Mouse (Mus musculus) cerebellum, adult 18-20 months (tissue): ENCODE results near the gene Tnrc6b.

Experiments used
- DNase-seq, 2 experiments: peaks; one replicate each; pipeline ENCODE4 v3.0.0; 2021

Tnrc6b gene

GRCm38 (mm10) chr15:80742991-80743474, 31.9 kb downstream of the Tnrc6b start:
- DNase-seq: no peak

- DNase-seq: no peak
Measured at GRCm38 (mm10) chr15:80743606-80744005, 32.5 kb downstream of the Tnrc6b start.

GRCm38 (mm10) chr15:80744667-80745422, 33.7 kb downstream of the Tnrc6b start:
- DNase-seq: no peak

- DNase-seq: no peak
Measured at GRCm38 (mm10) chr15:80748979-80749378, 37.9 kb downstream of the Tnrc6b start.

GRCm38 (mm10) chr15:80753351-80753750, 42.2 kb downstream of the Tnrc6b start:
- DNase-seq: no peak

- no peak for DNase-seq
Measured at GRCm38 (mm10) chr15:80754103-80754502, 43.0 kb downstream of the Tnrc6b start.

GRCm38 (mm10) chr15:80759451-80759850, 48.3 kb downstream of the Tnrc6b start:
- DNase-seq: no peak

GRCm38 (mm10) chr15:80760504-80760903, 49.4 kb downstream of the Tnrc6b start:
- no peak for DNase-seq

- DNase-seq: no peak
Measured at GRCm38 (mm10) chr15:80760935-80761334, 49.8 kb downstream of the Tnrc6b start.

GRCm38 (mm10) chr15:80762621-80763020, 51.5 kb downstream of the Tnrc6b start:
- no peak for DNase-seq

GRCm38 (mm10) chr15:80764666-80765065, 53.6 kb downstream of the Tnrc6b start:
- no peak for DNase-seq

- peak; percentile 66 to 72 for DNase-seq
Measured at GRCm38 (mm10) chr15:80765381-80765780, 54.3 kb downstream of the Tnrc6b start.

GRCm38 (mm10) chr15:80768216-80768615, 57.1 kb downstream of the Tnrc6b start:
- no peak for DNase-seq

- no peak for DNase-seq
Measured at GRCm38 (mm10) chr15:80771926-80772441, 60.9 kb downstream of the Tnrc6b start.

GRCm38 (mm10) chr15:80774666-80775065, 63.6 kb downstream of the Tnrc6b start:
- no peak for DNase-seq

- DNase-seq: peak; percentile 36 to 37
Measured at GRCm38 (mm10) chr15:80779006-80779405, 67.9 kb downstream of the Tnrc6b start.

- no peak for DNase-seq
Measured at GRCm38 (mm10) chr15:80780154-80780751, 69.1 kb downstream of the Tnrc6b start.

- DNase-seq: no peak
Measured at GRCm38 (mm10) chr15:80781218-80781806, 70.2 kb downstream of the Tnrc6b start.

- DNase-seq: no peak
Measured at GRCm38 (mm10) chr15:80784553-80784971, 73.4 kb downstream of the Tnrc6b start.

GRCm38 (mm10) chr15:80785699-80786098, 74.6 kb downstream of the Tnrc6b start:
- DNase-seq: no peak

- no peak for DNase-seq
Measured at GRCm38 (mm10) chr15:80787746-80788145, 76.6 kb downstream of the Tnrc6b start.

- DNase-seq: no peak
Measured at GRCm38 (mm10) chr15:80792556-80792955, 81.4 kb downstream of the Tnrc6b start.

- no peak for DNase-seq
Measured at GRCm38 (mm10) chr15:80795076-80795475, 84.0 kb downstream of the Tnrc6b start.

GRCm38 (mm10) chr15:80797757-80798156, 86.6 kb downstream of the Tnrc6b start:
- DNase-seq: peak; percentile 44 to 50
